Mouse (Mus musculus) CH12.LX (cell line): ENCODE results near the gene Zfp663. TPM values are rescaled to one million over a fixed set of nuclear protein-coding genes. Genes with fewer than 3 reads are reported as not detected.

ENCODE experiments used
- DNase-seq: peaks from one replicate; pipeline ENCODE4 v3.0.0-alpha.2; 2013; ENCODE audit errors: extremely low read depth
- H3K27ac ChIP-seq: 2 replicates; pipeline ENCODE4 v1.5.1; 2012; ENCODE audit warnings: low read depth, mild to moderate bottlenecking, control low read depth, moderate library complexity; ENCODE audit not compliant: insufficient read depth
- H3K27me3 ChIP-seq: replicated peaks from 2 replicates; pipeline ENCODE3; 2012; ENCODE audit warnings: inconsistent platforms
- H3K36me3 ChIP-seq, 2 experiments: replicated peaks in 1 of 2; 2 replicates each; pipeline versions ENCODE3 to v1.6.1; 2012; ENCODE audit warnings: inconsistent platforms in 1 of 2, low read length in 1 of 2, mild to moderate bottlenecking in 1 of 2, mixed read lengths in 1 of 2, moderate library complexity in 1 of 2; ENCODE audit not compliant: control insufficient read depth in 1 of 2, insufficient read depth in 1 of 2
- H3K4me1 ChIP-seq, 2 experiments: 2 replicates each; pipeline ENCODE4 v1.6.1; 2012; ENCODE audit warnings: inconsistent platforms in 1 of 2, moderate library complexity in 1 of 2; ENCODE audit not compliant: insufficient read depth in 2 of 2, control insufficient read depth in 1 of 2
- H3K4me2 ChIP-seq: 2 replicates; pipeline ENCODE4 v1.6.1; 2012; ENCODE audit warnings: low read depth, mild to moderate bottlenecking, control low read depth; ENCODE audit not compliant: poor library complexity, insufficient read depth, severe bottlenecking
- H3K4me3 ChIP-seq, 3 experiments: fragments of 150-350 bp in 1 of 3; sonication (generic) in 1 of 3; replicated peaks in 1 of 3; 2 replicates each; pipeline versions ENCODE3 to v1.5.1; 2011 to 2012; ENCODE audit warnings: low read depth in 2 of 3, low read length in 2 of 3, mild to moderate bottlenecking in 2 of 3, moderate library complexity in 2 of 3, control low read depth in 1 of 3, improper control_type of control experiment in 1 of 3, inconsistent platforms in 1 of 3, mixed read lengths in 1 of 3; ENCODE audit not compliant: poor library complexity in 1 of 3
- H3K79me2 ChIP-seq: replicated peaks from 2 replicates; pipeline ENCODE4 v1.6.1; 2012; ENCODE audit warnings: mild to moderate bottlenecking, moderate library complexity; ENCODE audit not compliant: control insufficient read depth, poor library complexity, insufficient read depth, severe bottlenecking; ENCODE audit errors: extremely low read depth
- H3K9ac ChIP-seq: 2 replicates; pipeline ENCODE4 v1.6.1; 2012; ENCODE audit warnings: low read depth, mild to moderate bottlenecking, control low read depth, moderate library complexity; ENCODE audit not compliant: insufficient read depth
- H3K9me3 ChIP-seq: replicated peaks from 2 replicates; pipeline ENCODE3; 2012; ENCODE audit warnings: low read length, inconsistent platforms, mixed read lengths
- CHD1 ChIP-seq: IDR thresholded peaks from 2 replicates; pipeline ENCODE4 v1.6.1; 2012; ENCODE audit warnings: low read depth, low read length, improper control_type of control experiment, inconsistent platforms
- CHD2 ChIP-seq: IDR thresholded peaks from 2 replicates; pipeline ENCODE4 v1.6.1; 2011; ENCODE audit warnings: low read length, improper control_type of control experiment
- CTCF ChIP-seq, 2 experiments: IDR thresholded peaks in 1 of 2; conservative IDR thresholded peaks in 1 of 2; 2 replicates each; pipeline ENCODE4 v1.5.1; 2011 to 2012; ENCODE audit warnings: low read depth in 2 of 2, low read length in 2 of 2, improper control_type of control experiment in 1 of 2, inconsistent platforms in 1 of 2, mild to moderate bottlenecking in 1 of 2, moderate library complexity in 1 of 2
- E2F4 ChIP-seq: IDR thresholded peaks from 2 replicates; pipeline ENCODE4 v1.6.1; 2011; ENCODE audit warnings: low read depth, low read length, improper control_type of control experiment; ENCODE audit not compliant: insufficient replicate concordance
- EP300 ChIP-seq: IDR thresholded peaks from 2 replicates; pipeline ENCODE4 v1.6.1; 2011; ENCODE audit warnings: low read length, improper control_type of control experiment
- HCFC1 ChIP-seq: IDR thresholded peaks from 2 replicates; pipeline ENCODE4 v1.6.1; 2012; ENCODE audit warnings: low read depth, mild to moderate bottlenecking, inconsistent platforms, low read length, improper control_type of control experiment
- IRF4 ChIP-seq: IDR thresholded peaks from 2 replicates; pipeline ENCODE4 v1.6.1; 2014; ENCODE audit warnings: low read depth, mild to moderate bottlenecking, inconsistent platforms, low read length, improper control_type of control experiment
- KAT2A ChIP-seq: IDR thresholded peaks from 2 replicates; pipeline ENCODE4 v1.6.1; 2012; ENCODE audit warnings: low read length, improper control_type of control experiment, inconsistent platforms; ENCODE audit not compliant: insufficient replicate concordance
- MAFK ChIP-seq: IDR thresholded peaks from 2 replicates; pipeline ENCODE4 v1.6.1; 2011; ENCODE audit warnings: low read length, improper control_type of control experiment; ENCODE audit not compliant: insufficient replicate concordance
- MAX ChIP-seq: IDR thresholded peaks from 2 replicates; pipeline ENCODE4 v1.6.1; 2011; ENCODE audit warnings: low read length, improper control_type of control experiment
- MAZ ChIP-seq: IDR thresholded peaks from 2 replicates; pipeline ENCODE4 v1.6.1; 2012; ENCODE audit warnings: low read depth, mild to moderate bottlenecking, inconsistent platforms, low read length, improper control_type of control experiment, moderate library complexity
- MEF2A ChIP-seq: IDR thresholded peaks from 2 replicates; pipeline ENCODE4 v1.6.1; 2014; ENCODE audit warnings: low read depth, mild to moderate bottlenecking, inconsistent platforms, low read length, improper control_type of control experiment, borderline replicate concordance
- MYC ChIP-seq: IDR thresholded peaks from 2 replicates; pipeline ENCODE4 v1.6.1; 2011; ENCODE audit warnings: low read depth, mild to moderate bottlenecking, improper control_type of control experiment, low read length
- NELFE ChIP-seq: IDR thresholded peaks from 2 replicates; pipeline ENCODE4 v1.6.1; 2011; ENCODE audit warnings: low read depth, low read length, improper control_type of control experiment
- NRF1 ChIP-seq: IDR thresholded peaks from 2 replicates; pipeline ENCODE4 v1.6.1; 2014; ENCODE audit warnings: low read depth, mild to moderate bottlenecking, inconsistent platforms, low read length, improper control_type of control experiment, moderate library complexity
- RAD21 ChIP-seq: IDR thresholded peaks from 2 replicates; pipeline ENCODE4 v1.6.1; 2011; ENCODE audit warnings: low read depth, mild to moderate bottlenecking, low read length, improper control_type of control experiment, moderate library complexity
- RCOR1 ChIP-seq: conservative IDR thresholded peaks from 2 replicates; pipeline ENCODE4 v1.6.1; 2012; ENCODE audit warnings: low read depth, mild to moderate bottlenecking, inconsistent platforms, low read length, improper control_type of control experiment
- SMC3 ChIP-seq: IDR thresholded peaks from 2 replicates; pipeline ENCODE4 v1.6.1; 2011; ENCODE audit warnings: low read depth, low read length, improper control_type of control experiment
- UBTF ChIP-seq: IDR thresholded peaks from 2 replicates; pipeline ENCODE4 v1.6.1; 2012; ENCODE audit warnings: low read depth, mild to moderate bottlenecking, inconsistent platforms, low read length, improper control_type of control experiment, moderate library complexity
- USF1 ChIP-seq: IDR thresholded peaks from 2 replicates; pipeline ENCODE4 v1.6.1; 2014; ENCODE audit warnings: low read depth, mild to moderate bottlenecking, inconsistent platforms, low read length, improper control_type of control experiment
- ZNF384 ChIP-seq: IDR thresholded peaks from 2 replicates; pipeline ENCODE4 v1.6.1; 2012; ENCODE audit warnings: low read depth, low read length, improper control_type of control experiment, inconsistent platforms
- dilution Hi-C: fragments of 300-500 bp; cut with MboI; formaldehyde crosslinking; loops from 2 replicates; pipeline ENCODE4 v1.14.3; 2020; ENCODE audit warnings: low sequenced_read_pairs; ENCODE audit not compliant: extremely low pct_unique_long_range_greater_than_20kb, extremely low pct_ligation_motif_present
- in situ Hi-C: fragments of 300-500 bp; cut with MboI; formaldehyde crosslinking; loops from 3 replicates; pipeline ENCODE4 v1.14.3; 2019; ENCODE audit warnings: low sequenced_read_pairs, low pct_ligation_motif_present, low pct_unique_long_range_greater_than_20kb, mixed read lengths
- polyA plus RNA-seq: library from polyadenylated mRNA; unstranded; fragments of >175 nt; gene quantifications from 2 replicates; pipeline ENCODE4 v1.2.1, GENCODE M21; 2012; ENCODE audit warnings: low read depth; ENCODE audit not compliant: insufficient read length
- total RNA-seq, 2 experiments: library from RNA; depleted of rRNA; stranded (reverse); fragments of 300-350 nt in 1 of 2; fragments of >200 nt in 1 of 2; gene quantifications; 2 replicates each; pipeline ENCODE4 v1.2.3; 2012 to 2014

Gene Zfp663
- total and polyA plus RNA-seq, 3 experiments, result not detected

DNA sequence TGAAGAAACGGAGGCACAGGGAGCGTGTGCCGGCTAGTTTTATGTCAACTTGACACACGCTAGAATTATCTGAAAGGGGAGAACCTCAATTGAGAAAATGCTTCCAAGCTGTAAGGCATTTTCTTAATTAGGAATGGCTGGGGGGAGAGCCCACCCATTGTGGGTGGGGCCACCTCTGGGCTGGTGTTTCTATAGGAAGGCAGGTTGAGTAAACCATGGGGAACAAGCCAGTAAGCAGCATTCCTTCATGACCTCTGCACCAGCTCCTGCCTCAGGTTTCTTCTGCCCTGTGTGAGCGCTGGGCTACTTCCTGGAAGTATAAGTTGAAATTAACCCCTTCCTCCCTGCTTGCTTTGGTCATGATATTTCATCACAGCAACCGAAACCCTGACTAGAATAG, 47.3 kb upstream of the Zfp663 start:
- no peaks in the 10 kb centered on the region for H3K9me3 ChIP-seq
- no peak overlapping the region for H3K27ac ChIP-seq
- H3K4me3 ChIP-seq, result no peak overlapping the region
- peaks cover 87% of the 10 kb centered on the region for H3K27me3 ChIP-seq
- no peaks in the 10 kb centered on the region for H3K79me2 ChIP-seq
- no peak overlapping the region for H3K9ac ChIP-seq
- no peaks in the 10 kb centered on the region for H3K36me3 ChIP-seq
- in situ Hi-C loops, result no loop called here
- dilution Hi-C loops, result no loop called here
- DNase-seq, result no peak
- peaks cover 0 to 3% of the 10 kb centered on the region in 2 experiments; a peak in 1 of 4 replicates for H3K4me1 ChIP-seq
- TF ChIP-seq ZNF384 (no peak), E2F4 (no peak), EP300 (no peak), NELFE (no peak), CHD1 (no peak), IRF4 (no peak), MAX (no peak)
- no peak overlapping the region for H3K4me2 ChIP-seq

DNA sequence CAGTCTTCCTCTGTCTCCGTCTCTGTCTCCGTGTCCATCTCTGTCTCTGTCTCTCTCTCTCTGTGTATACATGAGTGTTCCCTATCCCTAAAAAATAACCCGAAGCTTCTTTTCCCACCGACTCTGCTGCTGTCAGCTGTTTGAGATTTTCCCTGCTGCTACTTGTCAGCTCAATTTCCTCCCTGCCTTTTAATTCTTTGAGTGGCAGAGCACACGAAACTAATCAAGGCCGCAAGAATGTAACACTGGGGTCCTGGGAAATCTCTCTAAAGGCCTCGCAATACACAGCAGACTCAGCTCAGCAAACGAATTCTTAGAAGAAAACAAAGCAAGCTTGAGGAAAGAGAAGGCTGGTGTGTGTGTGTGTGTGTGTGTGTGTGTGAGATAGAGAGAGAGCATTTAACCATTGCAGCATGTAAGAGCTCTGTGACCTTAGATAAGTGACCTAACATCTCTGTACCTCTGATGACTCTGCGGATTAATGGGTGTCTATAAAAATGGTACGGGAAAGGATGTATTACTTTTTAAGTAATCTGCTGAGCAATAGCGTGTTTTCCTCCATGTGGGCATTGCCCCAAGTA, 46.7 kb upstream of the Zfp663 start:
- DNase-seq, result no peak
- peaks cover 87% of the 10 kb centered on the region for H3K27me3 ChIP-seq
- H3K9ac ChIP-seq, result no peak overlapping the region
- no peak overlapping the region for H3K27ac ChIP-seq
- dilution Hi-C loops (no loop called here), in situ Hi-C loops (no loop called here)
- H3K9me3 ChIP-seq, result no peaks in the 10 kb centered on the region
- H3K4me1 ChIP-seq, result peaks cover 0 to 3% of the 10 kb centered on the region in 2 experiments; a peak in 1 of 4 replicates
- H3K4me3 ChIP-seq, result no peak overlapping the region
- no peak overlapping the region for H3K4me2 ChIP-seq
- H3K79me2 ChIP-seq, result no peaks in the 10 kb centered on the region
- H3K36me3 ChIP-seq, result no peaks in the 10 kb centered on the region
- no peak for TF ChIP-seq SMC3
- TF ChIP-seq MAFK, result no peak
- TF ChIP-seq CHD1, result no peak
- TF ChIP-seq USF1, result no peak
- no peak for TF ChIP-seq RAD21
- no peak for TF ChIP-seq HCFC1
- no peak for TF ChIP-seq RCOR1
- TF ChIP-seq MYC, result no peak
- TF ChIP-seq NRF1, result no peak
- TF ChIP-seq CHD2, result no peak
- TF ChIP-seq MEF2A, result no peak
- no peak for TF ChIP-seq KAT2A
- no peak for TF ChIP-seq CTCF (conservative IDR thresholded peaks at IDR 0.05 in 1 of 2, IDR thresholded peaks at IDR 0.05 in 1 of 2; ENCODE audit: low read depth in 2 of 2, low read length in 2 of 2)
- TF ChIP-seq UBTF, result no peak
- no peak for TF ChIP-seq MAZ
